Mouse (Mus musculus): ENCODE measurements at regions not wholly inside any gene's neighbourhood (a gene's known extent, or its start where the extent isn't known, plus 50 kb on each side); places are given as distances from the start of the nearest gene placed in this dataset.

GRCm38 (mm10) chr13:107889985-107890865 lies 154.0 kb upstream of the Smim15 start:
- Histone ChIP-seq H3K27ac (ENCODE audit: control insufficient read depth, low read depth, low read length) (no peak overlapping the region), H3K9me3 (replicated peaks; ENCODE audit: insufficient read depth, low read length) (no peaks in the 10 kb centered on the region), H3K36me3 (ENCODE audit: control insufficient read depth in 1 of 2, insufficient read depth in 2 of 2, low read length in 2 of 2) (peaks cover 0 to 9% of the 10 kb centered on the region in 2 experiments; a peak in 2 of 4 replicates), H3K79me2 (ENCODE audit: control insufficient read depth, insufficient read depth, low read length, poor library complexity) (peaks cover 11% of the 10 kb centered on the region), H3K4me3 (ENCODE audit: control insufficient read depth in 1 of 2, insufficient read depth in 1 of 2, low read depth in 2 of 2, low read length in 2 of 2) (peak overlapping the region; percentile 75 to 76), H3K4me1 (ENCODE audit: control insufficient read depth in 1 of 2, insufficient read depth in 2 of 2, low read length in 2 of 2) (peaks cover 0 to 4% of the 10 kb centered on the region in 2 experiments; a peak in 1 of 4 replicates), H3K27me3 (ENCODE audit: control insufficient read depth in 1 of 2, insufficient read depth in 2 of 2, low read length in 2 of 2) (peaks cover 0 to 8% of the 10 kb centered on the region in 2 experiments; a peak in 2 of 4 replicates), H3K9ac (ENCODE audit: control insufficient read depth, low read depth, low read length, poor library complexity, severe bottlenecking) (peak overlapping the region; percentile 85)
- TF ChIP-seq RCOR1 (IDR thresholded peaks at IDR 0.05; ENCODE audit: low read depth, low read length) (no peak), TCF12 (IDR thresholded peaks at IDR 0.05; ENCODE audit: low read depth, low read length) (peak; percentile 90), POLR2AphosphoS5 (IDR thresholded peaks at IDR 0.05; ENCODE audit: borderline replicate concordance, low read depth, low read length) (no peak), MAZ (IDR thresholded peaks at IDR 0.05; ENCODE audit: low read depth, low read length) (peak; percentile 71; the same call in 1 of the 2 replicates), JUND (IDR thresholded peaks at IDR 0.05; ENCODE audit: low read depth, low read length) (no peak), TBP (IDR thresholded peaks at IDR 0.05; ENCODE audit: low read depth, low read length) (peak; percentile 95), GABPA (IDR thresholded peaks at IDR 0.05; ENCODE audit: low read depth, low read length) (peak; percentile 44; the same call in 1 of the 2 replicates), CTCF (IDR thresholded peaks at IDR 0.05 in 2 of 3, conservative IDR thresholded peaks at IDR 0.05 in 1 of 3; ENCODE audit: control insufficient read depth in 1 of 3, insufficient read depth in 1 of 3, low read depth in 2 of 3, low read length in 3 of 3, poor library complexity in 1 of 3, severe bottlenecking in 1 of 3) (peak in 1 of 3 experiments; percentile 0; a peak in 1 of 6 replicates), ZMIZ1 (IDR thresholded peaks at IDR 0.05; ENCODE audit: low read depth, low read length) (peak; percentile 66), MAX (IDR thresholded peaks at IDR 0.05; ENCODE audit: low read length) (0 out of 2 replicates have a peak, but pooled peaks have one; percentile 22), HCFC1 (IDR thresholded peaks at IDR 0.05; ENCODE audit: low read depth, low read length) (peak; percentile 77), ELF1 (IDR thresholded peaks at IDR 0.05; ENCODE audit: low read depth, low read length) (peak; percentile 93), USF1 (IDR thresholded peaks at IDR 0.05; ENCODE audit: low read depth, low read length) (peak; percentile 22; the same call in 1 of the 2 replicates), NELFE (IDR thresholded peaks at IDR 0.05; ENCODE audit: low read depth, low read length) (peak; percentile 77), ETS1 (IDR thresholded peaks at IDR 0.05; ENCODE audit: low read depth, low read length) (peak; percentile 58), MEF2A (IDR thresholded peaks at IDR 0.05; ENCODE audit: extremely low read depth, insufficient replicate concordance, low read depth, low read length, poor library complexity, severe bottlenecking) (peak; percentile 53; the same call in 1 of the 2 replicates), MYC (IDR thresholded peaks at IDR 0.05; ENCODE audit: low read depth, low read length) (no peak), UBTF (IDR thresholded peaks at IDR 0.05; ENCODE audit: borderline replicate concordance, insufficient read depth, low read depth, low read length) (no peak), POLR2AphosphoS2 (IDR thresholded peaks at IDR 0.05; ENCODE audit: low read length) (peak; percentile 49; the same call in 1 of the 2 replicates), POLR2A (IDR thresholded peaks at IDR 0.05; ENCODE audit: control insufficient read depth in 1 of 2, insufficient read depth in 1 of 2, low read depth in 1 of 2, low read length in 2 of 2, poor library complexity in 1 of 2) (peak; percentile 68 to 83; a peak in 3 of 4 replicates), SIN3A (IDR thresholded peaks at IDR 0.05; ENCODE audit: low read length) (peak; percentile 37), MXI1 (IDR thresholded peaks at IDR 0.05; ENCODE audit: low read depth, low read length) (peak; percentile 75)
- DNase-seq (ENCODE audit: low read depth, low spot score), result peak; percentile 99
